Mouse (Mus musculus): ENCODE results near the gene Wasf2. TPM values are rescaled to one million over a fixed set of nuclear protein-coding genes. Genes with fewer than 3 reads are reported as not detected.

Gene Wasf2
- polyA plus RNA-seq, 1 experiment from 2014 or later = 49.1 TPM

- Histone ChIP-seq H3K9me3 (replicated peaks) (no peaks in the 10 kb centered on the region), H3K4me2 (replicated peaks) (no peak overlapping the region), H3K36me3 (no peaks in the 10 kb centered on the region), H3K9ac (no peak overlapping the region), H3K27ac (no peak overlapping the region), H3K27me3 (no peaks in the 10 kb centered on the region), H3K4me3 (no peak overlapping the region), H3K4me1 (peaks cover 5% of the 10 kb centered on the region)
- no peak for ATAC-seq (ENCODE audit: low FRiP score)
- WGBS = 90% methylated on average over 3 of the region's 3 CpGs
Observed at GRCm38 (mm10) chr4:133170056-133170524, 39.8 kb downstream of the Wasf2 start.

DNA sequence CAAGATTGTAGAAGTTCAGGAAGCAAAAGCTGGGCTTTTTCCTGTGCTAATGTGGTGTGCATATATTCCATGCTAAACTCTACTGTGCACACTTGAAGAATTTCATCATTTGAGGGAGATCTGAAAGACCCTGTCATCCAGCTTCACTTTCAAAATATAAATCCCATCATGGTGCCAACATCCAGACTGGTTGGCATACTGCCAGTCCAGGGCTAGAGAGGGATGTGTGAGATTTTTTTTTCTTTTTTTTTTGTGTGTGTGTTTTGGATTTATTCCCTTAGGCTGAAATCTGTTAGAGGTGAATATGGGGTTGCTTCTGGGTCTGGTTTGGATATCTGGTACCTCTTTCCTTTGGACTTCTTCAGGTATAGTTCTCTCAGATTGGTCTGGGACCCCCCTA, 40.3 kb downstream of the Wasf2 start:
- H3K27me3 ChIP-seq = no peaks in the 10 kb centered on the region
- no peak for ATAC-seq (ENCODE audit: low FRiP score)
- H3K27ac ChIP-seq = no peak overlapping the region
- no peak overlapping the region for H3K9ac ChIP-seq
- H3K4me1 ChIP-seq = peaks cover 6% of the 10 kb centered on the region
- H3K36me3 ChIP-seq = no peaks in the 10 kb centered on the region
- H3K4me2 ChIP-seq (replicated peaks) = no peak overlapping the region
- H3K9me3 ChIP-seq (replicated peaks) = no peaks in the 10 kb centered on the region
- no peak overlapping the region for H3K4me3 ChIP-seq

GRCm38 (mm10) chr4:133172451-133172850, 42.1 kb downstream of the Wasf2 start:
- Histone ChIP-seq H3K9me3 (replicated peaks) (no peaks in the 10 kb centered on the region), H3K27ac (no peak overlapping the region), H3K27me3 (no peaks in the 10 kb centered on the region), H3K4me3 (no peak overlapping the region), H3K4me1 (peaks cover 23% of the 10 kb centered on the region), H3K9ac (no peak overlapping the region), H3K36me3 (no peaks in the 10 kb centered on the region), H3K4me2 (replicated peaks) (no peak overlapping the region)
- WGBS = 94% methylated on average over 4 of the region's 4 CpGs
- ATAC-seq (ENCODE audit: low FRiP score) = no peak

GRCm38 (mm10) chr4:133174361-133174760, 44.1 kb downstream of the Wasf2 start:
- Histone ChIP-seq H3K4me3 (no peak overlapping the region), H3K9me3 (replicated peaks) (no peaks in the 10 kb centered on the region), H3K36me3 (0 out of 2 replicates have a peak, but pooled peaks cover 3% of the 10 kb centered on the region), H3K27me3 (no peaks in the 10 kb centered on the region), H3K9ac (no peak overlapping the region), H3K4me2 (replicated peaks) (no peak overlapping the region), H3K27ac (no peak overlapping the region), H3K4me1 (peaks cover 23% of the 10 kb centered on the region)
- 77% methylated on average over 4 of the region's 4 CpGs for WGBS
- ATAC-seq (ENCODE audit: low FRiP score) = no peak

DNA sequence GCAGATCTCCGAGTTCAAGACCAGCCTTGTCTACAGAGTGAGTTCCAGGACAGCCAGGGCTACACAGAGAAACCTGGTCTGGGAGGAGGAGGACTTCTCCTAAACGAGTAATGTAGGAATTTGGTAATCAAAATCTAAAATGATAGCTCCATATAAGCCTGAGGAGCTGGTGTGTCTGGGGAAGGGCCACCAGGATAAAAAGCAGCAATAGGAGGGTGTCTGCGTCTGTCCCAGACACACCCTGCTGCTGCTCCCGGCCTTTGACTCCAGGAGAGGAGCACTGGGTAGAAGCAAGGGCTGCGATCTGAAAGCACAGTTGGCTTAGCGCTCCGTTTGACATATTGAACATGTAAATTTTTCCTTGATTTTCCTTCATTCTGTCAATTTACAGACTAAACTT, 45.0 kb downstream of the Wasf2 start:
- peaks cover 5% of the 10 kb centered on the region; the same call in 1 of the 2 replicates for H3K36me3 ChIP-seq
- H3K4me1 ChIP-seq = peaks cover 23% of the 10 kb centered on the region
- H3K4me2 ChIP-seq (replicated peaks) = no peak overlapping the region
- ATAC-seq (ENCODE audit: low FRiP score) = no peak
- H3K9ac ChIP-seq = no peak overlapping the region
- WGBS = 82% methylated on average over 7 of the region's 7 CpGs
- no peaks in the 10 kb centered on the region for H3K9me3 ChIP-seq (replicated peaks)
- H3K27me3 ChIP-seq = no peaks in the 10 kb centered on the region
- H3K27ac ChIP-seq = no peak overlapping the region
- no peak overlapping the region for H3K4me3 ChIP-seq

DNA sequence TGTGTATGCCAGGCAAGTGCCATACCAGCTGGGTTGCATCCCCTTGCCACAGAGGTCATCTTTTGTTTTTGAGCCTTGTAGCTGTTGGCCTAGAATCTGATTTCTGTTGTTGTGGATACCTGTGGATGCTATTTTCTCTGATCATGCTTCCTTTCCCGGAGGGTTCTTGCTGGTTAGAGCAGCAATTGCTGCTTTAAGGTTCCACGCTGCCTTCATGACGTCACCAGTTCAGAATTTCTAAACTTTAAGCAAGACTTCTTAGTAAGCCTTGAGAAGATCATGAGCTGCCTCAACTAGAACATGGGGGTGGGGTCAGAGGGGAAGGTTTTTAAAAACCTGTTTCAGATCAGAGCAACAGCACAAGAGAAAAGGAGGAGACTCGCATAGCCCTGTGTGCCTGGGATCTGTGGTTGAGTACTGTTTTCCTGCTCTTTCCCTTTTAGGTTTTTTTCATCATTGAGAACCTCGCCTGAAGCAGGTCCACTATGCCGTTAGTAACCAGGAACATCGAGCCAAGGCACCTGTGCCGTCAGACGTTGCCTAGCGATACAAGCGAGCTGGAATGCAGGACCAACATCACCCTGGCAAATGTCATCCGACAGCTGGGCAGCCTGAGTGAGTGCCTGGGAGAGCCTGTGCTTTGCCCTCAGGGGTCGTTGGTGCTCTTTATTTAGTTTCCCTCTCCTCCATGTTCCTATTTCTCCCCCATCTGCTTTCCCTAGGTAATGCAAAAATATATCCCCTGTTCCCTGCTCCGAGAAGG, 45.9 kb downstream of the Wasf2 start:
- Histone ChIP-seq H3K27me3 (no peaks in the 10 kb centered on the region), H3K27ac (peak overlapping the region; percentile 74), H3K9ac (no peak overlapping the region), H3K36me3 (peaks cover 5% of the 10 kb centered on the region; the same call in 1 of the 2 replicates), H3K4me2 (replicated peaks) (peak overlapping the region; percentile 18; the same call in 1 of the 2 replicates), H3K9me3 (replicated peaks) (no peaks in the 10 kb centered on the region), H3K4me3 (no peak overlapping the region), H3K4me1 (peaks cover 23% of the 10 kb centered on the region)
- 57% methylated on average over 14 of the region's 14 CpGs for WGBS
- no peak for ATAC-seq (ENCODE audit: low FRiP score)

DNA sequence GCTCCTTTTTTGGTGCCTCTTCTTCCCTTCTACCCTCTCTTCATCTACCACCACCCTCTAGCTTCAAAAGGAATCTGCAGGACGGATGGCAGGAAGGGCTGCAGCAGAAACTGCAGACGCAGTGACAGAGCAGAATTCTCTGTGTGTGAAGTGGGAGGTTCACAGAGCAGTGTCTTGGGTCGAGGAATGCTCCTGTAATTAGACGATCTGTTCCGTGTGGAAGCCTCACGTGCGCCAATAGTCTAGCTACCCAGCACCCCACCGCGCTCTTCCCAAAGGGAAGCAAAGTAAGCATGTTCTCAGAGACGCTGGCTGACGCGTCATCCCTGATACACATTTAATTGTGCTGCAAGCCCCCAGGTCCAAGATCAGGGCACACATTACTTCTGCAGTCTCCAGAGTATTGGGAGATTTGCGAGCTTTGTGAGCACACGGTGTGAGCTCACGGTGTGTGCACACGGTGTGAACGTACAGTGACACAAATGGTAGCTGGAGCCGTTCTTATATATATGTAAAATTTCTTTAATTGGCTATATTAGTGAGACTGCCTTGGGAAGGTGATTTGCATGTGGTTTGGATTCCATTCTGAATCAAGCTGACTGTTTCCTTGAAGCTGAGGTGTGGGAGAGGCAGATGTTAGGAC, 46.6 kb downstream of the Wasf2 start:
- peak overlapping the region; percentile 18; the same call in 1 of the 2 replicates for H3K4me2 ChIP-seq (replicated peaks)

DNA sequence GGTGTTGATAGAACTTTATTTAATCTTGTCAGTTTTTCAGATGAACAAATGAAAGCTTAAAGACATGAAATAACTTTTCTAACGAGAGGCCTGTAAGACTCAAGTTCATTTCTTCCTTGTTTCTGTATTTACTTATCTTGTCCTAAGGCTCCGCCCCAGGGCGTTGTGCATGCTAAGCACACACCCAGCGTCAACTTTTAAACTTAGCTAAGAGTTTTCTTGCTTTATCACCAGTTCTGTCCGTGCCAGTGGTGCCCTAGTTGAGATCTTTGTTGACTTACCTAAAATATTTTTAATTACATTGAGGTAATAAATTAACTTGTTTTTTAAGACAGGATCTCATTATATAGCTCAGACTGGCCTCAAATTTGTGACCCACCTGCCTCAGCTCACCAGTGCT, 48.0 kb downstream of the Wasf2 start:
- Histone ChIP-seq H3K36me3 (peaks cover 8% of the 10 kb centered on the region; the same call in 1 of the 2 replicates), H3K27ac (no peak overlapping the region), H3K9me3 (replicated peaks) (no peaks in the 10 kb centered on the region), H3K4me3 (no peak overlapping the region), H3K4me1 (peaks cover 21% of the 10 kb centered on the region), H3K27me3 (no peaks in the 10 kb centered on the region), H3K9ac (no peak overlapping the region), H3K4me2 (replicated peaks) (no peak overlapping the region)
- WGBS = 95% methylated on average over 5 of the region's 5 CpGs
- no peak for ATAC-seq (ENCODE audit: low FRiP score)

More for the DNA sequence above, 46.6 kb downstream of the Wasf2 start:
- Histone ChIP-seq H3K9ac (no peak overlapping the region), H3K9me3 (replicated peaks) (no peaks in the 10 kb centered on the region), H3K27me3 (no peaks in the 10 kb centered on the region), H3K36me3 (peaks cover 5% of the 10 kb centered on the region; the same call in 1 of the 2 replicates), H3K4me3 (no peak overlapping the region), H3K4me1 (peaks cover 23% of the 10 kb centered on the region), H3K27ac (peak overlapping the region; percentile 74)
- ATAC-seq (ENCODE audit: low FRiP score) = peak; percentile 32; the same call in 1 of the 2 replicates
- 64% methylated on average over 18 of the region's 18 CpGs for WGBS

- Histone ChIP-seq H3K36me3 (peaks cover 8% of the 10 kb centered on the region; the same call in 1 of the 2 replicates), H3K4me2 (replicated peaks) (no peak overlapping the region), H3K27ac (no peak overlapping the region), H3K4me1 (peaks cover 23% of the 10 kb centered on the region), H3K9me3 (replicated peaks) (no peaks in the 10 kb centered on the region), H3K9ac (no peak overlapping the region), H3K27me3 (no peaks in the 10 kb centered on the region), H3K4me3 (no peak overlapping the region)
- 92% methylated on average over 7 of the region's 7 CpGs for WGBS
- ATAC-seq (ENCODE audit: low FRiP score) = no peak
Observed at GRCm38 (mm10) chr4:133179258-133179657, 49.0 kb downstream of the Wasf2 start.

DNA sequence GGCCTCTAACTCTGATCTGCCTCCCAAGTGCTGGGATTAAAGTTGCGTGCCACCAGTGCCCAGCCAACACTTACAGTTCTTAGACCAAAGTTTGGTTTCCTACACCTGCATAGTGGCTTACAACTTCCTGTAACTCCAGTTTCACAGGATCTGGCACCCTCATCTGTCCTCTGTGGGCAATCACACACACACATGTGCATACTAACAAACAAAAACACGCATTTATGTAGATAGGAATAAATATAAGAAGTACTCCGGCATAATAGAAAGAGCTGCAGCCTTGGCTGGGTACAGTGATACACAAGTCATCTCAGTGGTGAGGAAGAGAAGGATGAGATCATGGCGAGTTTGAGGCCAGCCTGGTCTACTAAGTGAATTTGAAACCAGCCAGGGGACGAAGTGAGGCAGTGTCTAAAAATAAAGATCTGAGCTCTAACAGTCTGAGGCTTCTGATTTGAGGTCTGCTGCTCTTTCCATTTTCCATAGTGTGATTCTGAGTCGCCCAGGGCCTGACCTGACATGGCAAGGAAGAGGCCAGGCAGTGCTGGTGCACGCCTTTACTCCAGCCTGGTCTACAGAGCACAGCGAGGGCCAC, 52.2 kb downstream of the Wasf2 start:
- Histone ChIP-seq H3K4me3 (no peak overlapping the region), H3K9me3 (replicated peaks) (no peaks in the 10 kb centered on the region), H3K27me3 (no peaks in the 10 kb centered on the region), H3K4me1 (peaks cover 12% of the 10 kb centered on the region), H3K9ac (no peak overlapping the region), H3K4me2 (replicated peaks) (no peak overlapping the region), H3K27ac (no peak overlapping the region), H3K36me3 (peaks cover 24% of the 10 kb centered on the region)
- WGBS = 95% methylated on average over 8 of the region's 8 CpGs
- ATAC-seq (ENCODE audit: low FRiP score) = no peak

DNA sequence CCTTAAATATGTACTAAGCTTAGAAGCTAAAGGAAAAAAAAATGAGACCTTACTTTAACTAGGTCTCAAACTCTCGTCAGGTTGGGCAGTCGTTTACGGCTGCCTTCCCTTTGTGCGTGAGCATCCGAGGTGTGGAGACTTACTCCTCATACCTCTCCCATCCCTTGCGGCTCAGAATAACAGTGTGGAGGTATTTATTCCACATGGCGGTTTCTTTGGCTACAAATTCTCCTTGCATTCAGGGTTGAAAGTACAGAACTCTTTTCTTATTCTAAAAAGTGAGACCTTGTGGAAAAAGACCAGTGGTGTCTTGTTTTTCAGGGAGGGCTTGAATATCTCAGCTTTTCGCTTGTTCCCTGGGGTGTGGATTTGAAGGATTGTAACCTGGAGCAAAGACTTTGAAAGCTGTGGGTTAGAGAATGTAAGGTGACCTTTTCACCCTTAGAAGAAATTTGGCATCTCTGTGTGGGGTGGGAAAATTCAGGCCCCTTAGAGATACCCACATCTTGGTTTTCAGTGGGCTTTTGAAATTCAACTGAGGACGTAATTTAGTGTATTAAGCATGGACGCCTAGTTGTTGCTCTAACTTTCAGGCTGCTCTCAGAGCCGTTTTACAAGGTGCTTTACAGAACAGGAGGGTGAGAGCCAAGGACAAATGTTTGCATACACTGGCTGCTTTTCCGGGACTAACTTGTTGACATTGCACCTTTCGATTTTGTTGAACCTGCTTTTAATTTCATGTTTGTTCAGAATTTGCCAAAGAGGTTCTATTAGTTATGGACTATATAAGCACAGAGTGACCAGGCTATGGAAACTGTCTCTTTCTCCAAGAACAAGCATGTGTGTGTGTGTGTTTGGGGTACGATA, 54.0 kb downstream of the Wasf2 start:
- 59% methylated on average over 14 of the region's 14 CpGs for WGBS
- H3K36me3 ChIP-seq = peaks cover 37% of the 10 kb centered on the region

More for the DNA sequence above, 54.0 kb downstream of the Wasf2 start:
- Histone ChIP-seq H3K4me1 (peaks cover 12% of the 10 kb centered on the region), H3K4me2 (replicated peaks) (no peak overlapping the region), H3K9ac (no peak overlapping the region), H3K27ac (peak overlapping the region; percentile 71), H3K4me3 (no peak overlapping the region), H3K27me3 (no peaks in the 10 kb centered on the region), H3K9me3 (replicated peaks) (no peaks in the 10 kb centered on the region)
- ATAC-seq (ENCODE audit: low FRiP score) = no peak

All from hindbrain, embryonic 12.5 days (tissue).